Mouse (Mus musculus): ENCODE measurements around the gene Washc2. TPM values are rescaled to one million over a fixed set of nuclear protein-coding genes. Genes with fewer than 3 reads are reported as not detected.

The Washc2 gene
- polyA plus RNA-seq, 1 experiment from 2014 or later: 31.8 TPM

- ATAC-seq (replicated peaks; ENCODE audit: low FRiP score): no peak; the same call in 1 of the 2 replicates
- Histone ChIP-seq H3K27me3 (replicated peaks; ENCODE audit: control insufficient read depth, insufficient read depth, low read length) (no peaks in the 10 kb centered on the region), H3K4me2 (peak overlapping the region; percentile 90), H3K9me3 (ENCODE audit: control insufficient read depth, low read length) (no peaks in the 10 kb centered on the region), H3K9ac (ENCODE audit: low read depth, low read length) (peak overlapping the region; percentile 48), H3K4me1 (replicated peaks; ENCODE audit: control insufficient read depth, insufficient read depth, low read length) (peaks cover 10% of the 10 kb centered on the region), H3K4me3 (ENCODE audit: low read depth, low read length) (peak overlapping the region; percentile 29), H3K27ac (ENCODE audit: low read depth, low read length) (peak overlapping the region; percentile 64), H3K36me3 (ENCODE audit: control insufficient read depth, insufficient read depth, low read length) (no peaks in the 10 kb centered on the region)
- peak; percentile 38 for DNase-seq (ENCODE audit: low spot score)
- WGBS: 28% methylated on average over 11 of the region's 11 CpGs
Observed at GRCm38 (mm10) chr6:116266273-116267109, 58.7 kb downstream of the Washc2 start.

- 88% methylated on average over 1 of the region's 1 CpGs for WGBS
- H3K27me3 ChIP-seq (replicated peaks; ENCODE audit: control insufficient read depth, insufficient read depth, low read length): no peaks in the 10 kb centered on the region
- H3K36me3 ChIP-seq (ENCODE audit: control insufficient read depth, insufficient read depth, low read length): no peaks in the 10 kb centered on the region
- H3K4me2 ChIP-seq: no peak overlapping the region; the same call in 1 of the 2 replicates
- ATAC-seq (replicated peaks; ENCODE audit: low FRiP score) (no peak), DNase-seq (ENCODE audit: low spot score) (no peak)
- peak overlapping the region; percentile 48; the same call in 1 of the 2 replicates for H3K9ac ChIP-seq (ENCODE audit: low read depth, low read length)
- H3K9me3 ChIP-seq (ENCODE audit: control insufficient read depth, low read length): no peaks in the 10 kb centered on the region
- no peak overlapping the region for H3K4me3 ChIP-seq (ENCODE audit: low read depth, low read length)
- no peak overlapping the region for H3K27ac ChIP-seq (ENCODE audit: low read depth, low read length)
- H3K4me1 ChIP-seq (replicated peaks; ENCODE audit: control insufficient read depth, insufficient read depth, low read length): peaks cover 10% of the 10 kb centered on the region
Observed at GRCm38 (mm10) chr6:116267110-116267423, 59.2 kb downstream of the Washc2 start.

GRCm38 (mm10) chr6:116275695-116276094 lies 67.9 kb downstream of the Washc2 start:
- DNase-seq (ENCODE audit: low spot score) (no peak), ATAC-seq (replicated peaks; ENCODE audit: low FRiP score) (no peak)
- Histone ChIP-seq H3K4me2 (no peak overlapping the region), H3K4me3 (ENCODE audit: low read depth, low read length) (no peak overlapping the region), H3K27ac (ENCODE audit: low read depth, low read length) (no peak overlapping the region), H3K4me1 (replicated peaks; ENCODE audit: control insufficient read depth, insufficient read depth, low read length) (peaks cover 8% of the 10 kb centered on the region; the same call in 1 of the 2 replicates), H3K36me3 (ENCODE audit: control insufficient read depth, insufficient read depth, low read length) (peaks cover 2% of the 10 kb centered on the region; the same call in 1 of the 2 replicates), H3K9ac (ENCODE audit: low read depth, low read length) (no peak overlapping the region), H3K27me3 (replicated peaks; ENCODE audit: control insufficient read depth, insufficient read depth, low read length) (no peaks in the 10 kb centered on the region), H3K9me3 (ENCODE audit: control insufficient read depth, low read length) (no peaks in the 10 kb centered on the region)
- 60% methylated on average over 4 of the region's 4 CpGs for WGBS

GRCm38 (mm10) chr6:116278679-116279317 lies 71.0 kb downstream of the Washc2 start:
- Histone ChIP-seq H3K4me2 (no peak overlapping the region), H3K4me3 (ENCODE audit: low read depth, low read length) (no peak overlapping the region), H3K27me3 (replicated peaks; ENCODE audit: control insufficient read depth, insufficient read depth, low read length) (no peaks in the 10 kb centered on the region), H3K9ac (ENCODE audit: low read depth, low read length) (no peak overlapping the region), H3K27ac (ENCODE audit: low read depth, low read length) (no peak overlapping the region), H3K9me3 (ENCODE audit: control insufficient read depth, low read length) (no peaks in the 10 kb centered on the region), H3K36me3 (ENCODE audit: control insufficient read depth, insufficient read depth, low read length) (peaks cover 2% of the 10 kb centered on the region; the same call in 1 of the 2 replicates), H3K4me1 (replicated peaks; ENCODE audit: control insufficient read depth, insufficient read depth, low read length) (peaks cover 8% of the 10 kb centered on the region; the same call in 1 of the 2 replicates)
- ATAC-seq (replicated peaks; ENCODE audit: low FRiP score) (0 out of 2 replicates have a peak, but pooled peaks have one; percentile 43), DNase-seq (ENCODE audit: low spot score) (no peak)
- 62% methylated on average over 5 of the region's 5 CpGs for WGBS

- no peak for DNase-seq (ENCODE audit: low spot score)
- Histone ChIP-seq H3K27me3 (replicated peaks; ENCODE audit: control insufficient read depth, insufficient read depth, low read length) (no peaks in the 10 kb centered on the region), H3K4me2 (no peak overlapping the region), H3K9me3 (ENCODE audit: control insufficient read depth, low read length) (no peaks in the 10 kb centered on the region), H3K9ac (ENCODE audit: low read depth, low read length) (no peak overlapping the region), H3K36me3 (ENCODE audit: control insufficient read depth, insufficient read depth, low read length) (no peaks in the 10 kb centered on the region), H3K4me3 (ENCODE audit: low read depth, low read length) (no peak overlapping the region), H3K4me1 (replicated peaks; ENCODE audit: control insufficient read depth, insufficient read depth, low read length) (peaks cover 8% of the 10 kb centered on the region; the same call in 1 of the 2 replicates), H3K27ac (ENCODE audit: low read depth, low read length) (no peak overlapping the region)
- ATAC-seq (replicated peaks; ENCODE audit: low FRiP score): 0 out of 2 replicates have a peak, but pooled peaks have one; percentile 43
- WGBS: 89% methylated on average over 13 of the region's 13 CpGs
Observed at GRCm38 (mm10) chr6:116281014-116281413, 73.2 kb downstream of the Washc2 start.

GRCm38 (mm10) chr6:116282546-116282945 lies 74.7 kb downstream of the Washc2 start:
- no peak for ATAC-seq (replicated peaks; ENCODE audit: low FRiP score)
- H3K27ac ChIP-seq (ENCODE audit: low read depth, low read length): no peak overlapping the region
- H3K4me1 ChIP-seq (replicated peaks; ENCODE audit: control insufficient read depth, insufficient read depth, low read length): peaks cover 13% of the 10 kb centered on the region
- H3K9ac ChIP-seq (ENCODE audit: low read depth, low read length): no peak overlapping the region
- H3K9me3 ChIP-seq (ENCODE audit: control insufficient read depth, low read length): no peaks in the 10 kb centered on the region
- H3K27me3 ChIP-seq (replicated peaks; ENCODE audit: control insufficient read depth, insufficient read depth, low read length): no peaks in the 10 kb centered on the region
- WGBS: 49% methylated on average over 4 of the region's 4 CpGs
- H3K36me3 ChIP-seq (ENCODE audit: control insufficient read depth, insufficient read depth, low read length): no peaks in the 10 kb centered on the region
- no peak for DNase-seq (ENCODE audit: low spot score)
- no peak overlapping the region for H3K4me3 ChIP-seq (ENCODE audit: low read depth, low read length)
- H3K4me2 ChIP-seq: no peak overlapping the region

- Histone ChIP-seq H3K9me3 (ENCODE audit: control insufficient read depth, low read length) (no peaks in the 10 kb centered on the region), H3K36me3 (ENCODE audit: control insufficient read depth, insufficient read depth, low read length) (no peaks in the 10 kb centered on the region), H3K27ac (ENCODE audit: low read depth, low read length) (no peak overlapping the region), H3K9ac (ENCODE audit: low read depth, low read length) (no peak overlapping the region), H3K4me3 (ENCODE audit: low read depth, low read length) (no peak overlapping the region), H3K4me2 (no peak overlapping the region), H3K27me3 (replicated peaks; ENCODE audit: control insufficient read depth, insufficient read depth, low read length) (no peaks in the 10 kb centered on the region), H3K4me1 (replicated peaks; ENCODE audit: control insufficient read depth, insufficient read depth, low read length) (peaks cover 13% of the 10 kb centered on the region)
- DNase-seq (ENCODE audit: low spot score): no peak
- no peak for ATAC-seq (replicated peaks; ENCODE audit: low FRiP score)
- 83% methylated on average over 3 of the region's 3 CpGs for WGBS
Observed at GRCm38 (mm10) chr6:116283280-116283679, 75.4 kb downstream of the Washc2 start.

- ATAC-seq (replicated peaks; ENCODE audit: low FRiP score) (no peak), DNase-seq (ENCODE audit: low spot score) (no peak)
- Histone ChIP-seq H3K27me3 (replicated peaks; ENCODE audit: control insufficient read depth, insufficient read depth, low read length) (no peaks in the 10 kb centered on the region), H3K9ac (ENCODE audit: low read depth, low read length) (no peak overlapping the region), H3K4me3 (ENCODE audit: low read depth, low read length) (no peak overlapping the region), H3K4me1 (replicated peaks; ENCODE audit: control insufficient read depth, insufficient read depth, low read length) (peaks cover 6% of the 10 kb centered on the region), H3K9me3 (ENCODE audit: control insufficient read depth, low read length) (no peaks in the 10 kb centered on the region), H3K36me3 (ENCODE audit: control insufficient read depth, insufficient read depth, low read length) (no peaks in the 10 kb centered on the region), H3K4me2 (no peak overlapping the region), H3K27ac (ENCODE audit: low read depth, low read length) (peak overlapping the region; percentile 62)
- 76% methylated on average over 4 of the region's 4 CpGs for WGBS
Observed at GRCm38 (mm10) chr6:116286321-116286720, 78.5 kb downstream of the Washc2 start.

Measured in liver, embryonic 11.5 days (tissue).